Mouse (Mus musculus) mouse embryonic stem cell (cell line): ENCODE results near the gene Nova2.

Experiments
- in situ Hi-C, 2 experiments: fragments of 300-500 bp; cut with MboI; formaldehyde crosslinking; loops; 1 replicate in 1 of 2; 3 replicates in 1 of 2; pipeline ENCODE4 v1.14.3; 2019 to 2020; ENCODE audit warnings: low sequenced_read_pairs in 2 of 2, low pct_unique_long_range_greater_than_20kb in 1 of 2, mixed read lengths in 1 of 2; ENCODE audit not compliant: unreplicated experiment in 1 of 2

Nova2 gene

GRCm38 (mm10) chr7:19002115-19002514 lies 76.4 kb downstream of the Nova2 start:
- in situ Hi-C loops, result no loop called here

- in situ Hi-C loops, result no loop called here
Measured at GRCm38 (mm10) chr7:19002848-19003498, 77.3 kb downstream of the Nova2 start.

- in situ Hi-C loops, result no loop called here
Measured at GRCm38 (mm10) chr7:19003902-19004630, 78.4 kb downstream of the Nova2 start, which contains the start of gene Irf2bp1. Gene Irf2bp1, plus strand, starts transcription at chr7:19004044.

GRCm38 (mm10) chr7:19004631-19005079 lies 79.0 kb downstream of the Nova2 start:
- in situ Hi-C loops, result no loop called here

DNA sequence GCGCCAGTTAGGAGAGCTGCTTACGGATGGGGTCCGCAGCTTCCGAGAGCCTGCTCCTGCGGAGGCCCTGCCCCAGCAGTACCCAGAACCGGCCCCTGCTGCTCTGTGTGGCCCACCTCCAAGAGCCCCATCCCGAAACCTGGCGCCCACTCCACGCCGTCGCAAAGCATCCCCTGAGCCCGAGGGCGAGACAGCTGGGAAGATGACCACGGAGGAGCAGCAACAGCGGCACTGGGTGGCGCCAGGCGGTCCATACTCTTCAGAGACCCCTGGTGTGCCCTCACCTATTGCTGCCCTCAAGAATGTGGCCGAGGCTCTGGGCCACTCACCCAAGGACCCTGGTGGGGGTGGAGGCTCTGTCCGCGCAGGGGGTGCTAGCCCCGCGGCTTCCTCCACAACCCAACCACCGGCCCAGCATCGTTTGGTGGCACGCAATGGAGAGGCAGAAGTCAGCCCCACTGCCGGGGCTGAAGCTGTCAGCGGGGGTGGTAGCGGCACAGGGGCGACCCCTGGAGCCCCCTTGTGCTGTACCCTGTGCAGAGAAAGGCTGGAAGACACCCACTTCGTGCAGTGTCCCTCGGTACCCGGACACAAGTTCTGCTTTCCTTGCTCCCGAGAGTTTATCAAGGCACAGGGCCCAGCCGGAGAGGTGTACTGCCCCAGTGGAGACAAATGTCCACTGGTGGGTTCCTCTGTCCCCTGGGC lies 79.9 kb downstream of the Nova2 start:
- in situ Hi-C loops, result no loop called here

- in situ Hi-C loops, result no loop called here
Measured at GRCm38 (mm10) chr7:19006476-19006875, 80.8 kb downstream of the Nova2 start.

DNA sequence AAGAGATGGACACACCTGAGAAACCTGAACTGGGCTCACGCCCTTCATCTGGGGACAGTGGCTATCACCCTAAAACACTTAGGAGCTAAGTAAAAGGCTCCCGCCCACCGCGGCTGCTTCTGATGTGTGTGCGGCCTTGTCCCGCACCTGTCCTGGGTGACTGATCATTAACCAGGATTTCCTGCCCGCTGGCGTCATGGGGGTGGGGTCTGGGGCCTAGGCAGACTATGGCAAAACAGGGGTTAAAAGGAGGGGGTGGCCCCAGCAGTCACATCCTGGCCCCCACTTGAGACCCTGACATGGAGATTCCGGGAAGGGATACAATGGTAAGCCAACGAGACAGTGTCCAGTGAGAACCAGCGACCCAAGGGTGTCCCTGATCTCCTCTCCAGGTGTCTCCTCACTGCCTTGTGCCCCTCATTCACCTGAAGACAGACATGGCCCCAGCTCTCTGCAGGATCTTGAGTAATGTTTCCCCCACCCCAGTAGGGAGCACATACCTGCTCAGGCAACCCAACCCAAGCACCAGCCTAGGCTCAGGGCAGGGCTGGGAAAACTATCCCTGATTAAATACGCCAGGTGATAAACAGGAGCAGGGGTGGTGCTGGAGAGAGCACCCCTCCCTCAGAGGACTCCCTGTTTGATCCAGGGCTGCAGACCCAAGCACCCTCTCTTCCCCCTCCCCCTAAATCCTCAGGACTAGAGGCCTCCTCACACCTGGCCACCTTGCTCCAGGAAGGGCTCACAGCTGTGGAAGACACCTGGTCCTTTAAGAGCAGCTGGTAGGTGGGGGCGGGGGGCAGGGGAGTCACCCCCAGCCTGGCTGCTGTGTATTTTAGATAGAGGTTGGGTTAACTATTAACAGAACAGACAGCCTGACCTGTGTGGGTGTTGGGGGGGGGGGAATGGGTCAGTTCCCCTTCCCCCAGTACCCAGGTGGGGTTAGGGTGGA lies 81.6 kb downstream of the Nova2 start:
- in situ Hi-C loops, result no loop called here

DNA sequence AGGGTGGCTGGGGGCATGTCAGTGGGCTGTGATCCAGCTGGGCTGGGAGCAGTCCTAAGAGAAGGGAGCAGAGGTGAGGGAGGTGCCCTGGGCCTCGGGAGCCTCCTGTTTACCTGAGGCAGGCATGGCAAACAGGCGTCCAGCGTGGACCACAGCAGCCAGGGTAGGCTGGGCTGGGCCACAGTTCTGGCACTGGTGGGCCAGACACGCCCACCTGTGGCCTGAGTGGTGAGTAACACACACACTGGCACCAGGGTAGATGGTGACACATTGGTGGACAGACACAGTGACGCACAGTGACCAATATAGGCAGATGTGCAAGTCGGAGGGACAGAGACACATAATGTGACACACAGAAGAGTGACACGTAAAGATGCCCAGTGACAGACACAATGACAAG lies 84.9 kb downstream of the Nova2 start:
- in situ Hi-C loops, result no loop called here

- in situ Hi-C loops, result no loop called here
Measured at GRCm38 (mm10) chr7:19012025-19012621, 86.4 kb downstream of the Nova2 start.

GRCm38 (mm10) chr7:19012882-19013281 lies 87.2 kb downstream of the Nova2 start:
- in situ Hi-C loops, result no loop called here

GRCm38 (mm10) chr7:19014452-19014851 lies 88.8 kb downstream of the Nova2 start:
- in situ Hi-C loops, result no loop called here
